Mouse (Mus musculus): ENCODE measurements around the gene Ccl27a.
A peak's percentile ranks its signal among the peaks of the same experiment; 100 is the strongest.

Gene Ccl27a

GRCm38 (mm10) chr4:41755338-41756305 lies 18.4 kb downstream of the Ccl27a start, which contains the start of gene Sigmar1:
Gene Sigmar1, minus strand, starts transcription at chr4:41756157.
- DNase-seq (ENCODE audit: low read depth, low spot score), result peak; percentile 96

GRCm38 (mm10) chr4:41754797-41755337 lies 19.2 kb downstream of the Ccl27a start, which contains the start of gene Galt:
Gene Galt, plus strand, starts transcription at chr4:41755228.
- no peak for DNase-seq (ENCODE audit: low read depth, low spot score)

- DNase-seq (ENCODE audit: low read depth, low spot score), result no peak
Observed at GRCm38 (mm10) chr4:41745021-41745420, 29.0 kb downstream of the Ccl27a start.

GRCm38 (mm10) chr4:41744131-41744530 lies 29.9 kb downstream of the Ccl27a start:
- DNase-seq (ENCODE audit: low read depth, low spot score), result no peak

- DNase-seq (ENCODE audit: low read depth, low spot score), result peak; percentile 98
Observed at GRCm38 (mm10) chr4:41741158-41741560, 32.9 kb downstream of the Ccl27a start.

GRCm38 (mm10) chr4:41740380-41741157 lies 33.5 kb downstream of the Ccl27a start:
- peak; percentile 84 for DNase-seq (ENCODE audit: low read depth, low spot score)

GRCm38 (mm10) chr4:41739260-41739659 lies 34.8 kb downstream of the Ccl27a start:
- DNase-seq (ENCODE audit: low read depth, low spot score), result no peak

- DNase-seq (ENCODE audit: low read depth, low spot score), result peak; percentile 44
Observed at GRCm38 (mm10) chr4:41738256-41738603, 35.8 kb downstream of the Ccl27a start.

- DNase-seq (ENCODE audit: low read depth, low spot score), result peak; percentile 79
Observed at GRCm38 (mm10) chr4:41737602-41738255, 36.3 kb downstream of the Ccl27a start.

- DNase-seq (ENCODE audit: low read depth, low spot score), result no peak
Observed at GRCm38 (mm10) chr4:41731052-41731765, 42.8 kb downstream of the Ccl27a start, which contains the start of gene Arid3c. Gene Arid3c, minus strand, starts transcription at chr4:41731142.

GRCm38 (mm10) chr4:41726826-41727621 lies 47.0 kb downstream of the Ccl27a start:
- DNase-seq (ENCODE audit: low read depth, low spot score), result no peak

- peak; percentile 93 for DNase-seq (ENCODE audit: low read depth, low spot score)
Observed at GRCm38 (mm10) chr4:41722918-41723351, 51.1 kb downstream of the Ccl27a start, which contains the start of gene Dctn3. Gene Dctn3, minus strand, starts transcription at chr4:41723170.

All from A20 (cell line).